Mouse (Mus musculus) cerebellum, adult 2 months (tissue): ENCODE measurements around the gene Psmc3.

Experiments used
- CTCF ChIP-seq: fragments of 200-500 bp; IDR thresholded peaks from 2 replicates; pipeline ENCODE4 v1.5.1; 2011; ENCODE audit warnings: low read depth, mild to moderate bottlenecking, control low read depth, low read length, moderate library complexity, borderline replicate concordance; ENCODE audit not compliant: insufficient read depth
- POLR2A ChIP-seq: fragments of 200-500 bp; IDR thresholded peaks from 2 replicates; pipeline ENCODE4 v1.6.1; 2011; ENCODE audit warnings: low read length, control low read depth, borderline replicate concordance; ENCODE audit not compliant: insufficient read depth

DNA sequence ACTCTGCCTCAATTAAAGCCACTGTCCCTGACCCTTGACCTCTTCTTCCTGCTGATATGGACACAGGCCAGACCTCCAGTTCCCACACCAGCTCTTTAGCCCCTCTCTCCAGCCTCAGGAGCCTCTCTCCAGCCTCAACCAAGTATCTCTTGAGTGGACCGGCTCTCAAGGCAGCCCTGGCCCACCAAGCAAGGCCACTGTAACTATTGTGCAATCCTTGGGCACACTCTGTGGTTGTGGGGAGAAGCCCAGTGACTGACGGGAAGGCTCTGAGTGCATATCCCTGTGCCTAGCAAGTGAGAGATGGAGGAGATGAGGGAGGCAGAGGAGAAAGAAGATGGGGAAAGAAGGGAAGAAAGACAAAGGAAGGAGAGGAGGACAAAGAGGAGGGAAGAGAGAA is 44.3 kb downstream of the Psmc3 start:
- TF ChIP-seq CTCF: no peak
- TF ChIP-seq POLR2A: no peak
